Mouse (Mus musculus) heart, postnatal 0 days (tissue): ENCODE measurements around the gene Cul4b. TPM values are rescaled to one million over a fixed set of nuclear protein-coding genes. Genes with fewer than 3 reads are reported as not detected.
A peak's percentile ranks its signal among the peaks of the same experiment; 100 is the strongest.
"Not testable (repeated sequence)": the region's sequence is repeated elsewhere in the genome, so short reads cannot be mapped to it uniquely, and the experiment has no call there.

Source experiments
- ATAC-seq: fragments of 200-750 bp; cut with Nextera tagmentation; 2 replicates; pipeline ENCODE4 v1.8.0; 2017; ENCODE audit warnings: low read depth, moderate number of reproducible peaks, moderate library complexity; ENCODE audit not compliant: insufficient read depth
- DNase-seq: peaks from one replicate; pipeline ENCODE4 v3.0.0-alpha.2; 2016; ENCODE audit warnings: low spot score
- H3K27ac ChIP-seq: fragments of 300-500 bp; sonication (generic); 2 replicates; pipeline ENCODE4 v1.5.1; 2014; ENCODE audit warnings: low read depth, mild to moderate bottlenecking
- H3K27me3 ChIP-seq: fragments of 300-500 bp; sonication (generic); 2 replicates; pipeline ENCODE4 v1.6.1; 2014; ENCODE audit warnings: low read length, mixed read lengths; ENCODE audit not compliant: control insufficient read depth, insufficient read depth
- H3K36me3 ChIP-seq: fragments of 300-500 bp; sonication (generic); replicated peaks from 2 replicates; pipeline ENCODE4 v1.6.1; 2014; ENCODE audit warnings: low read length, mixed read lengths; ENCODE audit not compliant: control insufficient read depth, insufficient read depth
- H3K4me1 ChIP-seq: fragments of 300-500 bp; sonication (generic); 2 replicates; pipeline ENCODE4 v1.6.1; 2014; ENCODE audit warnings: antibody characterized with exemption; ENCODE audit not compliant: control insufficient read depth, insufficient read depth
- H3K4me2 ChIP-seq: fragments of 300-500 bp; sonication (generic); 2 replicates; pipeline ENCODE4 v1.6.1; 2014; ENCODE audit warnings: low read depth, mild to moderate bottlenecking, low read length, moderate library complexity
- H3K4me3 ChIP-seq: fragments of 300-500 bp; sonication (generic); 2 replicates; pipeline ENCODE4 v1.5.1; 2014; ENCODE audit warnings: low read depth, low read length
- H3K9ac ChIP-seq: fragments of 300-500 bp; sonication (generic); replicated peaks from 2 replicates; pipeline ENCODE4 v1.6.1; 2014; ENCODE audit warnings: low read depth, low read length, mixed read lengths
- H3K9me3 ChIP-seq: fragments of 300-500 bp; sonication (generic); replicated peaks from 2 replicates; pipeline ENCODE4 v1.6.1; 2016; ENCODE audit warnings: low read length; ENCODE audit not compliant: control insufficient read depth
- CTCF ChIP-seq: IDR thresholded peaks from 2 replicates; pipeline ENCODE4 v1.5.1; 2016; ENCODE audit warnings: antibody characterized with exemption, control low read depth, low read depth
- EP300 ChIP-seq: IDR thresholded peaks from 2 replicates; pipeline ENCODE4 v1.6.1; 2016; ENCODE audit warnings: antibody characterized with exemption, low read depth
- WGBS: fragments of 180-500 bp; shearing (Covaris S2); extraction: QIAGEN DNeasy Blood & Tissue Kit; methylation state at CpG from one replicate; pipeline ENCODE4 v1.1.7; 2014; 5-methylcytosine and 5-hydroxymethylcytosine counted together
- polyA plus RNA-seq: library from polyadenylated mRNA; unstranded; fragments of >200 nt; fragmentation: Nextera tagmentation; extraction: Ambion mirVana; gene quantifications from 2 replicates; pipeline ENCODE4 v1.2.1, GENCODE M21; 2015
- total RNA-seq: library from RNA; depleted of rRNA; stranded (reverse); fragments of >200 nt; gene quantifications from 2 replicates; pipeline ENCODE4 v1.2.3, GENCODE M21; 2014; ENCODE audit warnings: low replicate concordance

The Cul4b gene
- total and polyA plus RNA-seq, 2 experiments from 2014 or later: 8.3 to 11.7 TPM

DNA sequence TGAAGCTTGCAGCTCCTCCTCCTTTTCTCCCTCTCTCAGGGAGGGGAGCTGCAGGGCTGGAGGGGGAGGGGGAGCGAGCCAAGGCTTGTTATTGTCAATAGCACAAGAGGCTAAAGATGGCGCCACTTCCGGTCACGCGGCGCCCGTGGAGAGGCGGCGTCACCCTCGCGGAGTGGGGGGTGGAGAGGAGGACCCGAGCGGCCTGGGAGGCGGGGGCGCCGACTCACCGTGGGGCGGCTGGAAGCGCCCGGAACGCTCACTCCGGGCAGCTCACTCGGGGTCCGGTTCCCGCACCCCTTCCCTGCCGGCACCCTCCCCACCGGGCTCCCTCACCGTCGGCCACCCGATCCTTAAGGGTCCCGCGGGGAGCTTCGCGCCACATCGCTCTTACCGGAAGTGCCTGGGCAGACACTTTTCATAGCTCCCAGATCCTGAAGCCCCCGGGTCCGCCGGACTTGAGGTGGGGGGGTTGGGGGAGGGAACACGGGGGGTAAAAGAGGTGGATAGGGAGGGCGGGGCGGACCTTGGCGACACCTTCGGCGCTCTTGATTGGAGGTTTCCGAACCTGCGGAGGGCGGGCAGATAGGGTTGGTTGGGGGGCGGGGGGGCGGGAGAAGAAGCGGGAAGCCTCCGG, 11.3 kb downstream of the Cul4b start:
- Histone ChIP-seq H3K4me2 (peak overlapping the region; percentile 69), H3K36me3 (no peaks in the 10 kb centered on the region), H3K9ac (peak overlapping the region; percentile 69), H3K4me3 (peak overlapping the region; percentile 66), H3K9me3 (no peaks in the 10 kb centered on the region), H3K27ac (peak overlapping the region; percentile 97), H3K27me3 (no peaks in the 10 kb centered on the region), H3K4me1 (no peaks in the 10 kb centered on the region)
- DNase-seq (peak; percentile 73), ATAC-seq (peak; percentile 93)
- no peak for TF ChIP-seq CTCF
- TF ChIP-seq EP300: peak; percentile 70
- WGBS: 9% methylated on average over 38 of the region's 52 CpGs

DNA sequence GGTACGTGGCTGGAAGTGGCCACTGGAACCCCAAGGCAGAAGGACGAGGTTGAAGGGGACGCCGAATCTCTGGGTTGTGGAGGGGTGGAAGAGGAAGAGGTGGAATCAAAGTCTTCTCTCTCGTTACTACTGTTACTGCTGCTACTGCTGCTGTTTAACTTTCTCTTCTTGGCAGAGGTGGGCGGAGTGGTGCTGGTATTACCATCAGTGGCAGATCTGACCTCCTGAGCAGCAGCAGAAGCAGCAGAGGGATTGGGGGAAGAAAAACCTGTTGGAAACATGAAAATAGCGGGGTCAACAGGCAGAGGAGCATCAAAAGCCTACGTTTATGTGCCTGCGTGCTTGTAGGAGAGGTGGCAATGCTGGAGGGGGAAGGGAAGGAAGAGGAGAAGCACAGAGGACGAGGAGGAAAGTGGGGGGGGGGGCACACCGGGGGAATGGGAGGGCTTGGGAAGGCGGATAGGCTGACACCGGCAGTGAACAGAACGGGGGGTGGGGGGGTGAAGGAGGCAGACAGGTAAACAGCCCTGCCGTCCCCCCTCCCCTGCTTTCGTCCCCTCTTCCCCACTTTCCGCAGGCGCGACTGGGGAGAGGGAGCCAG, 12.0 kb downstream of the Cul4b start:
- peak overlapping the region; percentile 69 for H3K9ac ChIP-seq
- no peaks in the 10 kb centered on the region for H3K9me3 ChIP-seq
- H3K36me3 ChIP-seq: no peaks in the 10 kb centered on the region
- peak overlapping the region; percentile 69 for H3K4me2 ChIP-seq
- DNase-seq: peak; percentile 20
- no peaks in the 10 kb centered on the region for H3K27me3 ChIP-seq
- no peak for TF ChIP-seq EP300
- TF ChIP-seq CTCF: no peak
- H3K27ac ChIP-seq: peak overlapping the region; percentile 97
- no peaks in the 10 kb centered on the region for H3K4me1 ChIP-seq
- peak overlapping the region; percentile 66 for H3K4me3 ChIP-seq
- WGBS: 23% methylated on average over 9 of the region's 19 CpGs
- ATAC-seq: no peak

GRCm38 (mm10) chrX:38553255-38553654, 22.7 kb downstream of the Cul4b start:
- H3K9ac ChIP-seq: no peak overlapping the region
- peaks cover under 1% of the 10 kb centered on the region; the same call in 1 of the 2 replicates for H3K36me3 ChIP-seq
- no peak overlapping the region for H3K4me3 ChIP-seq
- no peak for ATAC-seq
- no peaks in the 10 kb centered on the region for H3K27me3 ChIP-seq
- TF ChIP-seq CTCF: no peak
- no peak for TF ChIP-seq EP300
- H3K9me3 ChIP-seq: no peaks in the 10 kb centered on the region
- H3K4me2 ChIP-seq: no peak overlapping the region
- no peak for DNase-seq
- no peak overlapping the region for H3K27ac ChIP-seq
- no peaks in the 10 kb centered on the region for H3K4me1 ChIP-seq

DNA sequence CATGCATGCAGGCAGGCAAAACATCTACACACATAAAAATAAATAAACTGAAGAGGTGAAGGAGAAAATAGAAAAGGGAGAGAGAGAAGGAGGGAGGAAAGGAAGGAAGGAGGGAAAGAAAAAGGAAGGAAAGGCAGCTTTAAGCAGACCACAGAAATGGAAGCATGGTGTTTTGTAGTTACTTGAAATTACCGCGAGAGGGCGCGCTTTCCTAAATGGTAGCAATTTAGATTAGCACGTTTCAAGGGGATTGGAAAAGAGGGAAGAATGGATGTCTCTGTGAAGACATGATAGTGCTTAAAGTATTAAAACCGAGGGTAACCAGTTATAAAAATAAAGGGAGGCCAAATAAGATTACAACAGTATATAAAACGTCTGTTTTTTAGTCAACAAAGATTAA, 61.4 kb downstream of the Cul4b start:
- H3K27ac ChIP-seq: no peak overlapping the region
- H3K4me1 ChIP-seq: no peaks in the 10 kb centered on the region
- ATAC-seq: no peak
- H3K9me3 ChIP-seq: no peaks in the 10 kb centered on the region
- WGBS: under 1% methylated on average over 7 of the region's 7 CpGs
- TF ChIP-seq CTCF (peak; percentile 66), EP300 (no peak)
- peak; percentile 25 for DNase-seq
- H3K4me2 ChIP-seq: no peak overlapping the region
- H3K9ac ChIP-seq: no peak overlapping the region
- no peak overlapping the region for H3K4me3 ChIP-seq
- no peaks in the 10 kb centered on the region for H3K36me3 ChIP-seq
- no peaks in the 10 kb centered on the region for H3K27me3 ChIP-seq

- ATAC-seq: no peak
- no peaks in the 10 kb centered on the region for H3K9me3 ChIP-seq
- H3K36me3 ChIP-seq: no peaks in the 10 kb centered on the region
- H3K4me2 ChIP-seq: no peak overlapping the region
- WGBS: 79% methylated on average over 13 of the region's 14 CpGs
- H3K4me3 ChIP-seq: no peak overlapping the region
- H3K9ac ChIP-seq: no peak overlapping the region
- no peaks in the 10 kb centered on the region for H3K4me1 ChIP-seq
- no peak for DNase-seq
- no peaks in the 10 kb centered on the region for H3K27me3 ChIP-seq
- H3K27ac ChIP-seq: no peak overlapping the region
- TF ChIP-seq CTCF (no peak), EP300 (no peak)
These were observed 71.2 kb downstream of the Cul4b start for GRCm38 (mm10) chrX:38504846-38505245.

DNA sequence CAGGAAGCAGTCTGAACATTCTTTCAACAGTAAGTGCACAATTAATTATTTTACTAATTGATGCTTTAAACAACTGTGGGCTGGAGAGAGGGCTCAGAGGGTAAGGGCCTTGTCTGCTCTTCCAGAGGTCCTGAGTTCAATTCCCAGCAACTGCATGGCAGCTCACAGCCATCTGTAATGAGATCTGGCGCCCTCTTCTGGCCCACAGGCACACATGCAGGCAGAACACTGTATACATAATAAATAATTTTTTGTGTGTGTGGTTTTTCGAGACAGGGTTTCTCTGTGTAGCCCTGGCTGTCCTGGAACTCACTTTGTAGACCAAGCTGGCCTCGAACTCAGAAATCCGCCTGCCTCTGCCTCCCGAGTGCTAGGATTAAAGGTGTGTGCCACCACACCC, 73.8 kb downstream of the Cul4b start:
- H3K27ac ChIP-seq: not testable (repeated sequence)

GRCm38 (mm10) chrX:38485464-38485863, 90.5 kb downstream of the Cul4b start:
- DNase-seq, H3K27ac ChIP-seq, H3K4me1 ChIP-seq, H3K36me3 ChIP-seq, H3K27me3 ChIP-seq, ATAC-seq, H3K9ac ChIP-seq, H3K9me3 ChIP-seq, H3K4me3 ChIP-seq, H3K4me2 ChIP-seq: not testable (repeated sequence)
- WGBS: 23% methylated on average over 20 of the region's 20 CpGs

More for the DNA sequence above, 73.8 kb downstream of the Cul4b start:
- not testable (repeated sequence) for H3K4me1 ChIP-seq, H3K36me3 ChIP-seq, DNase-seq, H3K9me3 ChIP-seq, H3K27me3 ChIP-seq, H3K9ac ChIP-seq, H3K4me3 ChIP-seq, ATAC-seq, H3K4me2 ChIP-seq
- WGBS: 64% methylated on average over 5 of the region's 5 CpGs
